Mouse (Mus musculus) CH12F3 (cell line): ENCODE measurements around the gene Ddx5.

Experiments
- in situ Hi-C: fragments of 300-500 bp; cut with MboI; formaldehyde crosslinking; loops from 2 replicates; pipeline ENCODE4 v1.14.3; 2020; ENCODE audit warnings: low sequenced_read_pairs

The Ddx5 gene

GRCm38 (mm10) chr11:106766611-106767162 lies 22.3 kb downstream of the Ddx5 start:
- in situ Hi-C loops: loop anchor here (25.0 kb wide), 1 partner anchor 254 kb away; no protein-coding TSS in a partner anchor

DNA sequence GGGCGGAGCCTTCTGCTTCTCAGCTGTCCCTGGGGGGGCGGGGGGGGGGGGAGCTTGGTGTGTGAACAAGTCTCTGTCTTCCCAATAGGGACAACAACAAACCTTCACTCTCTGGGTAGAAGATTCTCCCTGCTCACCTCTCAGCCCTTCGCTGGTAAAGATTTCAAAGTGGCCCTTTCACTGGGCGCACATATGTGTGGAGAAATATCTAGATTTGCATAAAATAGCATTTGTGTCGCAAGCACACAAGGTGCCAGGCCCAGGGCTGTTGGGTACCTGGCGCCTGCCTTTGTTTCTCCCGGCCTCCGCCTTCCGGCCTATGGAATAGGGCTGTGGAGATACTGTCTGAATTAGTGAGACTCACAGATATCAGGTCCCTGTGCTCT lies 26.2 kb downstream of the Ddx5 start:
- in situ Hi-C loops: loop anchor here (25.0 kb wide), 1 partner anchor 250 kb away; no protein-coding TSS in a partner anchor

GRCm38 (mm10) chr11:106762139-106762799 lies 26.7 kb downstream of the Ddx5 start:
- in situ Hi-C loops: loop anchor here (25.0 kb wide), 1 partner anchor 250 kb away; no protein-coding TSS in a partner anchor

DNA sequence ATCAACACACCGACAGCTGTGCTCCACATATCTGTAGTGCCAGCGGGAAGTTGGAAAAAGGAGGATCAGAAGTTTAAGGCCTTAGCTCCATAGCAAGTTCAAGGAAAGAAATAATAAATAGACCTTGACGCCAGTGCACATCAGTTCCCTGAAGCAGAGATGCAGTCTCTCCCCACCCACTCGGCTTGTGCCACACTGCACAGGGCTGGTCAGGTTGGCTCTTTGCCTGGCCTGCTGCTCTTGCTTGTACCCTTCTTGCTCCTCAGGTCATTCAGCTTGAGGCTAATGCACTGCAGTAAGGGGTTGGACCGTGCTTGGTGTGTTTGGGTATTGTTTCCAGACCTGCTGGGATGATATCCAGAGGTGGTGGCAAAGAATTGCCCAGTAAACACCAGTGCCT lies 28.5 kb downstream of the Ddx5 start:
- in situ Hi-C loops: loop anchor here (25.0 kb wide), 1 partner anchor 248 kb away; no protein-coding TSS in a partner anchor

- in situ Hi-C loops: loop anchor here (25.0 kb wide), 1 partner anchor 247 kb away; no protein-coding TSS in a partner anchor
Observed at GRCm38 (mm10) chr11:106759028-106759427, 30.0 kb downstream of the Ddx5 start.

DNA sequence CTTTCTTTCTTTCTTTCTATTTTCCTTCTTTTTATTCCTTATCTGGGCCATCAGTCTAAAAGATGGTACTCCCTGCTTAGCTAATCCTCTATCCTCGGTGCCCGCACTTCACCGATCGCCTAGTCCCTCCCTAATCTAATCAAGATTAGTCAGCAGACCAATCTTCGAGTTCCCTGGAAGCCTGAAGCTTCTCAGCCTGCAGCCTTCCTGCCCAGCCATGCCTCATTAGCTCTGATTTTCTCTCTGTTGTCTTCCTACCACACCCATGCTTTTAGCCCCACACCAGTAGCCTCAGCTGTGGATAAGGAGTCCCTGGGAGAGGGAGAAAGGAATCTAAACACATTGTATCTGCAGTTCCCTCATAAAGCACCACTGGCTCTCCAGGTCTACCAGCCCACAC lies 33.4 kb downstream of the Ddx5 start:
- in situ Hi-C loops: loop anchor here (25.0 kb wide), 1 partner anchor 243 kb away; no protein-coding TSS in a partner anchor

DNA sequence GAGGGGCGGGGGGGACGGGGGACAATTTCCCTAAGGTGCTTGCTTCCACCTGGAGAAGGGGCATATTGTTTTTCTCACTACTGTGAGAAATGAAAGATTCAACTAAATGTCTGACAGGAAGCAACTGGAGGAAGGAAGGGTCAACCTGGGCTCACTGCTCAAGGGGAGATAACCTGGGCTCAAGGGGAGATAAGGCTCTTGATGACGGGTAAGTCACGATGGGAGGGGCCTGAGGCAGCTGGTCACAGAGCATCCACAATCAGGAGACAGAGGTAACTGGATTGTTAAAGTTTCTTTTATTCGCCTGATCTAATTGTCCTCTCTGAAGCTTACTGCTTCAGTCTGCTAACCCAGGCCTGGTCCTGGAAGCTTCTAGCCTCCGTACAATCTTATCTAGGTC lies 35.7 kb downstream of the Ddx5 start:
- in situ Hi-C loops: loop anchor here (25.0 kb wide), 1 partner anchor 241 kb away; no protein-coding TSS in a partner anchor

DNA sequence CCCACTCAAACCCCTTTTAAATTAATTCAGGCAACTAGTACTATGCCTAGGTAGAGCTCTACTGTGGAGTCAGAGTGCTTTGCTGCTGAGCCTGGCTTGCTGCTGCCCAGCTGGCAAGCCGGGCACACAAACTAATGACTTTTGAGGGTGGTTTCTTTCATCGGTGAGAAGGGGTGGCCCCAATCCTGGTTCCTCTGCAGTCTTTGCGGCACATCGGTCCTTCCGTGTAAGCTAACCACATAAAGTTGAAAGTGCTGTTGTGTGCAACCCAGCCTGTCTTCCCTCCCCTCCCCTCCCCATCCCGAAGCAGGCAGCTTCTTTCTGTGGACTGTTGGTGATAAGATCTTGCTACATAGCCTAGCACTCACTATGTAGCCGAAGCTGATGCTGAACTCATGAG lies 36.9 kb downstream of the Ddx5 start:
- in situ Hi-C loops: loop anchor here (25.0 kb wide), 1 partner anchor 240 kb away; no protein-coding TSS in a partner anchor

DNA sequence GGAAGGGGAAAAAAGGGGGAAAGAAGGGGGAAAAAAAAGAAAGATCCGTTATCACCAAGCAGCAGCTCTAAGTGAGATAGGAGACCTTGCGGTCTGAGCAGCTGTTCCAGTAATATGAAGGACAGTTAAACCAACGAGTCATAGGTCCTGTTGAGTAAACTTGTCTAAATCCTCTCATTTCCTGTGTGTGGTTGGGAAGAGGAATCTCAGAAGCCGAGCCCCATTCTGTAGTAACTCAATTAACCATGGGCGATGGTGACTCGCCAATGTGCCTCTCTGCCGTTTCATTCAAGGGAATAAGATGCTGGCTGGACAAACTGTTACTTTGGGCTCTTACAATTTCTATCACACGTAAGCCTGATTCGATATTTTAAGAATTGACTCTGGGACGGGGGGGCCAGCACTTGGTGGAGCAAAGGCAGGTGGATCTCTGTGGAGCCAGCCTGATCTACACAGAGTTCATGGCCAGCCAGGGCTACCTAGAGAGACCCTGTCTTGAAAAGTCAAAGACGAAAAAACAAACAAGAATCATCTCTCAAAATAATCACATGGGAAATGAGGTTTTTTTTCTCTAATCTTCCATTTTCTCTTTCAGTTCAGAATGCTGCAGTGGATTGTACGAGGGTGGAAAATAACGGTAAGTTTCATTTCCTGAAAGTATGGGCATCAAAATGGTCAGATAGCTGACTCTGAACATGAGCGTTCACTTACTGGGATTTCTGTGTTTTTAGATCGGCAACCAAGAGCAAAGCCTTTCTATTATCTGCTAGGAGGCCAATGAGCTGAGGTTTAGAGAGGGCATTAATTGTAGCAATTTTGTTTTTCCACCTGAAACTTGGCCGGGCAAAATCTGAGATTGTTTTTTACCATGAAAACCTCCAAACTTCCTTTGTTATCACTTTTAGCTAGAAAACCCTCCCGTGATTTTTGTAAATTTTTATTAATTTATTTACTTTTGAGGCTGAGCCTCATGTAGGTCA lies 37.7 kb downstream of the Ddx5 start, which contains the start of gene Milr1:
TSS of gene Milr1 (plus strand) at position 188 of the 980 bp plus-strand sequence.
- in situ Hi-C loops: loop anchor here (25.0 kb wide), 1 partner anchor 239 kb away; no protein-coding TSS in a partner anchor

DNA sequence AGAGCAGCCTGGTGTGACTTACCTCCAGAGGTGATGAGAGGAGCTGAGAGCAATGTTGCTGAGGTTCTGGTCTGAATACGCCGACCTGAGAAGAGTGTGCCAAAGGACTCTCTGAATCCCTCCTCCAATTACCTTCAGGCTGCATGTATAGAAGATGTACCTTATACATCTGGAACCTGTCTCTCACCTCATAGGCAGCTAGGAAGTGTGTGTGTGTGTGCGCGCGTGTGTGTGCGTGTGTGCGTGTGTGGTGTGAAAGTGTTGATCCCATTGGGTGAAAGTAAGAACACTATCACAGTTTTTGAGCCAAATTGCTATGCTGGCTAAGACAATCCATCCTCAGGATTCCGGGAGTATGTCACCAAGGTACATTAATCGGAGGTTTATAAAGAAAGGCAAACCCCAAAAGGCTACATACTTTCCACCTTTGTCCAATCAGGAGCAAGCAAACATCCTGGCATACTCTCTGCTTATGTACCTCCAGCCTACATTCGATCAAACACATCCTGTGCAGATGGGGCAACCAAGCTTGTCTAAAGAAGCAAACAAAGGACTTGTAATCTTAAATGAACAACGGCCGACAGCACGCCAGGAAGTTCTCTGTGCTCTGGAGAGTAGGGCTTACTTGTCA lies 38.7 kb downstream of the Ddx5 start, which contains the start of gene Pecam1:
TSS of gene Pecam1 (minus strand) at position 508 of the 631 bp plus-strand sequence.
- in situ Hi-C loops: loop anchor here (25.0 kb wide), 1 partner anchor 238 kb away; no protein-coding TSS in a partner anchor

- in situ Hi-C loops: loop anchor here (25.0 kb wide), 1 partner anchor 237 kb away; no protein-coding TSS in a partner anchor
Observed at GRCm38 (mm10) chr11:106749557-106750120, 39.3 kb downstream of the Ddx5 start.

DNA sequence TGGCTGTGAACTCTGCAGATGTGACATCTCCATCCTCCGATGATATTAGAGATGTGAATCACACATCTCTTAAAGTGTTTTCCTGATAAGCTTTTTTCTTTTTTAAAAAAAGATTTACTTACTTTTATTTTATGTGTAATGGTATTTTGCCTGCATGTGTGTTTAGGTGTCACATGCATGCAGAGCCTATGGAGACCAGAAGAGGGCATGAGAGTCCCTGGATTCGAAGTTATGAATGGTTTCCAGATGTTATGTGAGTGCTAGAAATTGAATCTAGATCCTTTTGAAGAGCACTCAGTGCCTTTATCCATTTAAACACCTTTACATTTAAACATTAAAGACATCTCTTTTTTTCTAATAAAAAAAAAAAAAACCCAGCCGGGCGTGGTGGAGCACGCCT lies 44.0 kb downstream of the Ddx5 start:
- in situ Hi-C loops: loop anchor here (5.0 kb wide), 1 partner anchor 98 kb away; no protein-coding TSS in a partner anchor

GRCm38 (mm10) chr11:106742388-106742841 lies 46.6 kb downstream of the Ddx5 start:
- in situ Hi-C loops: loop anchor here (5.0 kb wide), 1 partner anchor 95 kb away; no protein-coding TSS in a partner anchor

DNA sequence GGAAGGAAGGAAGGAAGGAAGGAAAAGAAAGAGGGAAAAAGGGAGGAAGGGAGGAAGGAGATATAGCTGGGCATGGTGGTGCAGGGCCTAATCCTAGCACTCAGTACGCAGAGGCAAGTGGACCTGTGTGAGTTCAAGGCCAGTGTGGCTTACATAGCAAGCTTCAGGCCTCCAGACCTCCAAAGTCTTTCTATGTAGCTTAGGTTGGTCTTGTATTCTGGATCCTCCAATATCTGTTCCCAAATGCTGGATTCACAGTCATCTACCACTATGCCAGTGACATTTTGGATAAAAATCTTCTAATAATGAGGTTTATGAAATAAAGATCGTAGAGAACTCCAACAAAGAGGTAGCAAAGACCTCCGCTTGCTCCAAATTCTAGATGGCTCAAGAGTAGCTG lies 47.2 kb downstream of the Ddx5 start:
- in situ Hi-C loops: loop anchor here (5.0 kb wide), 1 partner anchor 95 kb away; no protein-coding TSS in a partner anchor

- in situ Hi-C loops: loop anchor here (5.0 kb wide), 1 partner anchor 94 kb away; no protein-coding TSS in a partner anchor
Observed at GRCm38 (mm10) chr11:106741232-106741631, 47.8 kb downstream of the Ddx5 start.

DNA sequence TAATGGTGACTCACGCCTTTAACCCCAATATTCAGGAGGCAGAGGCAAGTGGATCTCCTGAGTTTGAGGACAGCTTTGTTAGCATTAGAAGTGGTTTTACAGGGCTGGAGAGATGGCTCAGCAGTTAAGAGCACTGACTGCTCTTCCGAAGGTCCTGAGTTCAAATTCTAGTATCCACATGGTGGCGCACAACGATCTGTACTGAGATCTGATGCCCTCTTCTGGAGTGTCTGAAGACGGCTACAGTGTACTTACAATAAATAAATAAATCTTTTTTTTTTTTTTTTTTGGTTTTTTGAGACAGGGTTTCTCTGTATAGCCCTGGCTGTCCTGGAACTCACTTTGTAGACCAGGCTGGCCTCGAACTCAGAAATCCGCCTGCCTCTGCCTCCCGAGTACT lies 48.3 kb downstream of the Ddx5 start:
- in situ Hi-C loops: loop anchor here (5.0 kb wide), 1 partner anchor 93 kb away; no protein-coding TSS in a partner anchor

DNA sequence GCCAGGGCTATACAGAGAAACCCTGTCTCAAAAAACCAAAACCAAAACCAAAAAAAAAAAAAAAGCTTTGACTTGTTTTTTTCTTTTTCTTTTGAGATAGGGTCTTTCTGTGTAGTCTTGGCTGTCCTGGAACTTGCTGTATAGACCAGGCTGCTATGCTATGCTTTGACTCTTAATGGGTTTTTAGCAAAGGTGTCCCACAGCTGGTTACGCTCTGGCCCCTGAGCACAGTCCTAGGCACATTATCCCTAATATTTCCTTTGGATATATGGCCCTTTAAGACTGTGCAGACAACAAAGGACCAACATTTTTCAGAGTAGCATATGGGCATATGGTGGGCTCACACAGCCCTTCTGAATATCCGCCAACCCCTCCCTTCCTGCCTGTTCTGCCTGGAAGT lies 49.9 kb downstream of the Ddx5 start:
- in situ Hi-C loops: no loop called here

- in situ Hi-C loops: no loop called here
Observed at GRCm38 (mm10) chr11:106737178-106737621, 51.8 kb downstream of the Ddx5 start.

- in situ Hi-C loops: no loop called here
Observed at GRCm38 (mm10) chr11:106736614-106737013, 52.4 kb downstream of the Ddx5 start.
